Mouse (Mus musculus): ENCODE results near the gene Numb.

Numb gene

DNA sequence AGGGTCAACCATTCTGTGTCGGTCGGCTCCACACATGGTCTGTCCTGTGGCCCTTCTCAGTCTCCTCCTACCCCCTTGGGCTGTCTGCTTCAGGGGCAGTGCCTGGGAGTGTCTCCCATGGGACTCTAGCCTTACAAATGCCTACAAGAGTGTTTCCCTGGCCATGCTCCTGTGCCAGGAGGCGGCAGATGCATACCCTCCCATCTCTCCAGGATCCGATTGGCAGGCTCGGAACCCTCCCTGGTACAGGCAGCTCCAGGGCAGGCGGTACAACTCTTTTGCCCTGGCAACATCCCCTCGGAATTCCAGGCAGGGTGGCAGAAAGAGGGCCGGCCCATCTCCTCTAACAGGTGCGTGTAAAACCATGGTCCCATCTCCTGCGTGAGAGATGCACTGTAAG lies 139.1 kb downstream of the Numb start:
- no peak for DNase-seq (ENCODE audit: inconsistent ontology term)

DNA sequence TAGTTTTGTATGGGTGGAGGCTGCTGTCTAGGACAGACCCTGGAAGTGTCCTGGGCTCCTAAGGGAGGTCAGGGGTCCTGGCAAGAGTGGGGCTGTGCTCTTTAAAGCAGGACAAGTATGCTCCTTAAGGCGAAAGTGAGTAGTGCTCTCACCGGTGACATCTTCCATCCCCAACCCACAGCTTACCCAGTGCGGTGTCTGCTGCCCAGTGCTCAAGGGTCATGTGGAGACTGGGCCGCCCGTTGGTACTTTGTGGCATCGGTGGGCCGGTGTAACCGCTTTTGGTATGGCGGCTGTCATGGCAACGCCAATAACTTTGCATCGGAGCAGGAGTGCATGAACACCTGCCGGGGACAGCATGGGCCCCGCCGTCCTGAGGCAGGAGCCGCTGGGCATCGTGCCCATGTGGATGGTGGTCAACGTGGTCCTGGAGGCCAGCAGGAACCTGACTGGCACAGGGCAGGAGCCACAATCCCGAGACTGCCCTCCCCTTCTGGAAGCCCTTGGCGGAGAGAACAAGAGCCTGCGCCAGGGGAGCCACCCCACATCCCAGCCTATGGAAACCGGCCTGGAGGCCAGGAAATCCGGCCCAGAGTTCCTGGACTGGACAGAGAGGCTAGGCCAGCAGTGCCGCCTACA lies 140.0 kb downstream of the Numb start:
- DNase-seq (ENCODE audit: inconsistent ontology term): no peak

DNA sequence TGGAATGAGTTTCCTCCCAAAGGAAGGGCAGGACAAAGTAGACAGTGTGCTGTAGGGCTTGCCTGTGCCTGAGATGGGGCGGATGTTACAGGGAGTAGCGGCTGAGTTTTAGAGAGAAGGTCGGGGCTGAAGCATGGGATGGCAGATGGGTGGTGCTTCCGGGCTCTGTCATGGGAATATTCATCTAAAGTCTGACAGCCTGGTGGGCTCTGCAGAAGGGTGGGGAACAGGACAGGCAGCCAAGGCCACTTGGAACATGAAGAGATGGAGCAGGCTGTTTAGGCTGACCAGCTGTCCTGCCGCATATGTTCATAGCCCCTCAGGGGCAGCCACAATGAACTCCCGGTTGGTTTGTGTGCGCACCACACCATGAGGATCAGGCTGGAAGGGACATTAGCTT lies 140.5 kb downstream of the Numb start:
- DNase-seq (ENCODE audit: inconsistent ontology term): no peak

DNA sequence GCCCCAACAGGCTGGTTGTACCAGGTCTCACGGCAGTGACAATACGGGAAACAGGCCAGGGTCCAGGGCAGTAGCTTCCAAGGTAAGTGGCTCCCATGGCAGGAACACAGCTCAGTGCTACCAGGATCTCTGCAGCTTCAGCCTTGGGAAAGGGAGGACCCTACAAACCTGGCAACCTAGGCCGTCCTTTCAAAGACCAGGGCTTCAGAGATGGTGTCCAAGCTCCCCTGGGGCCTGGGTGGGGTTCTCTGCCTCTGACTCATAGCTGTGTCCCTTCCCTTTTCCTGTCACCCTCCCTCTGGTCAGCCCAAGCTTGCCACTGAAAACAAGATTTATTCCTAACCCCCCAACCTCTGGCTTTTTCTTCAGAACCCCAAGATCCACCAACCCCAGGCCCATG lies 141.6 kb downstream of the Numb start:
- no peak for DNase-seq (ENCODE audit: inconsistent ontology term)

DNA sequence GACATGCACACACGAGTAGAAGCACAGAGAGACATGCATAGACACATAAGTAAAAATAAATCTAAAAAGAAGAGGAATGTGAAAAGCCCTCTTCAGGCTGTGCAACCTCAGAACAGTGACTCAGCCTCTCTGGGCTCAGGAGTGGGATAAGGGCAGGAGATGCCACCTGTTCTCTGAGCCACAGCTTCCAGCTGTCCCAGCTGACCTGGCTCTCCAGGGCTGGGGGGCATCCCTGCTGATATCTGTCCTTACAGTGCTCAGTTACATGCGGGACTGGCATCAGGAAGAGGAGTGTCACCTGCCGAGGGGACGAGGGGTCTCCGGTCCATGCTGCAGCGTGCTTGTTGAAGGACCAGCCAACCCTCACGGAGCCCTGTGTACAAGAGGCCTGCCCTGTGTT lies 145.0 kb downstream of the Numb start:
- no peak for DNase-seq (ENCODE audit: inconsistent ontology term)

DNA sequence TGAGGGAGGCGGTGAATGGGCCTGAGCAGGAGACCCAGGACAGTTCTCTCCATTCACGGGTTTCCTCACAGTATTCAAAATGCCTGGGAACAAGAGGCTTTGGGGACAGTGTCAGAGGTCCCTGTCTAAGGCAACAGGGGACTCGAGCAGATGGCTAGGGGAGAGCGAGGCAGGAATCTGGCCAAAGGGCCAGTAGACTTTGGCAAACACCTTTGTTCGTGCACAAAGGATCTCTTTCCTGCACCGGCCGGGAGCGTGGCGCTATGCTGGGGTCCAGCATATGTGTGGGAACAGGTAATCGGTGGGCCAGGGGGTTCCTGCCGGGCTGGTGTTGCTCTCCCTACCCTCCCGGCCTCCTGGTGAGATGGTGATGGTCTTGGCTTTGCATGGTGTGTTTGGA lies 146.1 kb downstream of the Numb start:
- DNase-seq (ENCODE audit: inconsistent ontology term): no peak

DNA sequence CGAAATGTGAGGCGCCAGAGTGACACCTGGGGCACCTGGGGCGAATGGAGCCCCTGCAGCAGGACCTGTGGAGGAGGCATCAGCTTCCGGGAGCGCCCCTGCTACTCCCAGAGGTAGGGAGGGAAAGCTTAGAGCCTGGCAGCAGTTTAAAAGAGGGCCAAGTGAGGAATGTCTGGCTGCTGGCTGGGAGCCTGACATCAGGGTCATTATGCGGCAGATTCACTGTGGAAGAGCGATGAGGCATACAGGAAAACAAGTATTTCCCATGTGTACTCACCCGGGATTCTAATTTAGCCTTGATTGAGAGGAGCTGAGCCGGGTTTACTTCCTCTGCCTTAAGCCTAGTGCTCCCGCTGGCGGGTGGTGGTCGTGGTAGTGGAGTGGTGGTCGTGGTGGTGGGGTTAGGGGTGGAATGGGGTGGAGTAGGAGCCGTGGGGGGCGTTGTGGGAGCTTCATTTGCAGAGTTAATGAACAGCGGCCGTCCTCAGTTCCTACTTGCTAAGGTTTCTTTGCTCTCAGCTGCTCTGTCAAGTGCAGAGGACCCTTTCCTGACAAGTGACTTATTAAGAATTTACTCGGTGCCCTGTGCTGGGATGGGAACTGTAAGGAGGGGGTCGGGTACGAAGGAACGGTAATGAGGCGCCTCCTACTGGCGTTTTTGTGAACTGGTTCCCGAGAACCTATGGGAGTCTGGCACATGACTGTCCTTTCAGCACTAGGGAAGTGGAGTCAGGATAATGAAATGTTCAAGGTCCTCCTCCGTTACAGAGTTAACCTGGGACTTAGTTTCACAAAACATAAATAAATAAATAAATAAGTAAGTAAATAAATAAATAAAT lies 151.1 kb downstream of the Numb start:
- DNase-seq (ENCODE audit: inconsistent ontology term): peak; percentile 79

DNA sequence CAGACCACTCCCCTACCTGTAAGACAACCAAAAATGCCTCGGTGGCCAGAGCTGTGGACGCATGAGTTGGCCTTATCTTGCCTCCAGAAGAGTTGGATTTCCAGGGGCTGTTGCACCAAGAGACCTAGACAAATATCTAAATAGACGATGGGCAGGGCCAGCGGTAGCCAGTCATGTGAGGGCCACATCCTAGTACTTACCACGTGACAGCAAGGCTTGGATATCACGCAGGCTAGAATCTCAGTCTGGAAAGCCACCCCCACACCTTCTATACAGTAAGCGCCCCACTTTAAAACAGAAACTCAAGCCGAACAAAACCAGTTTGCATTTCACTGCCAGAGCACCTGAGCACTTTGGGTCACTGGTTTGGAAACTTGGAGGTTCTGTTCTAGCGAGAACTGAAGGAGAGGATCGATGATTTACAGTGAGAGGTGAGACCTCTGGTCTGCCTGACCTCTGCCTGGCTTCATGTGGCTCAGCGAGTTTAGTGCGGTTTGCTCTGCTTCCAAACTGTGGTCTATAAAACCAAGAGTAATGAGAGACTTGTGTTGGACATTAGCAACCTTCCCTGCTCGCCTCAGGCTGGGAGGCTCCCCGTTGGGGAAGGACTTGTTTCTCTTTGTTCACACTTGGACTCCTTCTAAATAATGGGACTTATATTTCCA lies 153.4 kb downstream of the Numb start:
- no peak for DNase-seq (ENCODE audit: inconsistent ontology term)

DNA sequence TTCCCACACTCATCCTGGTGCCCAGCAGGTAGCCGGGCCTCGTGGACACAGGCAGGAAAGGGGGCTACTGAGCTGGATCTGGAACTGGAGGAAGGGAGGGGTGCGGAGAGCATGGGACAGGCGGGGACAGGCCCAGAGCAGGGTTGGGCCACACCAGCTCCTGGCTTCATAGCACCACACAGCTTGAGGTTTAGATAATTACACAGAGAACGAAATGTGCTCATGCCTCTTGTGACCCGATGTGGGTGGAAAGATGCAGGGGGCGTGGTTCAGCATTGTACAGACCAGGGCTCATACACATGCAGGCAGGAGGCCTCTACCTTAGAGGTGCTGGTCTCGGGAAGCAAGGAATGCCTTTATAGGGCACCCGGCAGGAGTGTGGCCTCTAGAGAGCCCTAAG lies 153.9 kb downstream of the Numb start:
- DNase-seq (ENCODE audit: inconsistent ontology term): peak; percentile 11

DNA sequence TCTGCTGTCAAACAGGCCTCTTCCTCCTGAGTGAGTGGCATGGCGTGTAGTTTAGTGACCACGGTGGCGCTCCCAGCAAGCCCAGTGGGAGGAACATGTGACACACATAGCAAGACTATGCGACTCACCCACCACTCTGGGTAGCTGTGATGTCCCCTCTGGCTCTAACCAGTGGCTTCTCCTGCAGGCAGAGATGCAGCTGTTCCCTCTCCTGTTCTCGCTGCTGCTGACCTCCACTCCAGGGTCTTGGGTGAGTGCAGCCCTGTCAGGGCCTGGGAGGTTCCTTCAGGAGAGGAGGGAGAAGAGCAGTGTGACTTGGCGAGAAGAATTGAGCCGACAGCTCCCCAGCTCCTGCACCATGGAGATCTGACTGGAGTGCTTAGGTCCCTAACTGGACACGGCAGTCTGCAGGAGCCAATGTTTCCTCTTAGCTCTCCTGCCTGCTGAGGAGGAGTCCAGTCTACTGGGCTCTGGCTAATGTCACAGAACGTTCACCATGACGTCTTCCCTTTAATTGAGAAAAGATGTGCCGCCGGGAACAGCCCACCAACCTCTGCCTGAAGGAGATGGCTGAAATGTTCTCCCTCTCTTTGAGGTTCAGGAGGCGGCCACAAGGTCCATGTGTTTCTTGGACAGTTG lies 155.7 kb downstream of the Numb start:
- no peak for DNase-seq (ENCODE audit: inconsistent ontology term)

DNA sequence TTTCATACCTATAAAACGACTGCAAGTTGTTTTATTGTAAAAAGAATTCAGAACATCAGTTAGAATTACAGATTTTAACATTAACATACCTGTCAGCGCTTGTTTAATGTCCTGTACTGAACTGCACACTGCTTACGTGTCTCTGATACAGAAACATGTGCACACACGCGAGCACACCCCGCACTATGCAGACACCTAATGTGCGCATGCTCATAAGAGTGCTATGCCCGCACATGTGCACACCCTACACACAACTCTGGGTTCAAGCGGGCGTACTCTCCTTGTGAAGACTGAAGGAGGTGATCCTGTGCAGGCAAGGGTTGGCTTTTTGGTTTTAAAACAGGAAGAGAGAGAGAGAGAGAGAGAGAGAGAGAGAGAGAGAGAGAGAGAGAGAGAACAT lies 157.2 kb downstream of the Numb start:
- no peak for DNase-seq (ENCODE audit: inconsistent ontology term)

DNA sequence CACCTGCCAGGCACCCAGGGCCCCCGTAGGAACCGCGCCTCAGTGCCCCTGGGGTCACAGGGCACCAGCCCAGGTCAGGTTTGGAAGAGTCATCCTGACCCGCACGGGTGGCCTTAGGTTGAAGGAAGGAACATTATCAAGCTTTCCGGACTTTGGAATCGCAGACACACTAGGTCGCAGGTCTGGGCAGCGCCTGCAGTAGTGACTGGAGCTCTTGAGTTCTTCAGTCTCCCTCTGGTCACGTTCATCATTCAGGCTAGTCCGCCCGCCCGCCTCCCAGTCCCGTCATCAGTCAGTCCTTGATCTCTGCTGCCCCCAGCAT lies 157.7 kb downstream of the Numb start:
- no peak for DNase-seq (ENCODE audit: inconsistent ontology term)

DNA sequence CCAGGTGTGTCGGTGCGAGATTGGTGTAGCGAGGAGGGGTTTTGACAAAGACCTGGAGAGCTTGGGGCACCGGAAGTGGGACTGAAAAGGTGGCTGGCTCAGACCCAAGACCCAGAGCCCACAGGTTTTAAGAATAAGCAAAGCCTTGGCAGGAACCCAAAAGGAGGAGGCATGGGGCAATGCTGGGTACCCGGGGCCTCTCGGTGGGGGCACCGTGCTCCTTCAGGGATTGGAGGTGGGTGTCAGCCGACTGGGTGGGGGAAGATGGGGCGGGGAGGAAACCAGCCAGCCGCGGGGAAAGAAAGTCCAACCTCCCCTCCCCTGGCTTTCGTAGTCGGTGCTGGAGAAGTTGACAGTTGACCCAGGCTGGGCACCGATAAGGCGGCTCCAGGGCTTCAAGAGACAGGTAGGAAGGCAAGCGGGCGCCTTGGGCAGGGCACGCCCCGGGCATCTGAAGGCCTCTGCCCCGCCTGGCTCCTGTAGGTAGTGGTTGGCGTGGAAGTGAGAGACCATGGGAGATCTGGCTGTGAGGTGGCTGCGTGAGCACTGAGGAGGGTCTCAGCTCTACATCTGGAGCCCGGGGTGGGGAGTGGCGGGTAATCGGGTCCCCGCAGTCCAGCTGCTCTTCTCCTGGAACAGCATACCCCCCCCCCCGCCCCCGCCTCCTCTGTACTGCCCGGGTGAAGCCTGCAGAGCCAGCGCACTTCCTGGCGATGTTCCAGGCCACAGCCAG lies 158.3 kb downstream of the Numb start, which contains the start of gene Papln:
Papln (plus strand) TSS at position 324 of the 733 bp plus-strand sequence.
- peak; percentile 13 for DNase-seq (ENCODE audit: inconsistent ontology term)

DNA sequence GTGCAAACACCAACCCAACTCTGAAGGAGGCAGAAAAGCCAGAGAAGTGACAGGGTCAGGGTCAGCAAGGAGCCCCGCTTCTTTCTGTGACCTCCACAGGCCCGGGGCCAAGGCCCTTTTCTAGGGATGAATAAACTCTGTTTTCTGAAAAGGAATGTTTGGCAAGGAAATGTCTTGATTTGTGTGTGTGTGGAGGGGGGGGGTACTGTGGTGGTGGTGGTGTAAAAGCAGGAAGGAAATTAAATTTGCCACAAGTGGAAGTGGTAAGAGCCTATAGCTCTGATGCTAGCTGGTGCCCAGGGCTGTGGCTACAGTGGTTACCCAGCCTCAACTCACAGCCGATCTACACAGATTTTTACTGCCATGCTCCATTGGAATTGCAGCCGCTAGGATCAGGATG lies 159.0 kb downstream of the Numb start:
- DNase-seq (ENCODE audit: inconsistent ontology term): peak; percentile 24

DNA sequence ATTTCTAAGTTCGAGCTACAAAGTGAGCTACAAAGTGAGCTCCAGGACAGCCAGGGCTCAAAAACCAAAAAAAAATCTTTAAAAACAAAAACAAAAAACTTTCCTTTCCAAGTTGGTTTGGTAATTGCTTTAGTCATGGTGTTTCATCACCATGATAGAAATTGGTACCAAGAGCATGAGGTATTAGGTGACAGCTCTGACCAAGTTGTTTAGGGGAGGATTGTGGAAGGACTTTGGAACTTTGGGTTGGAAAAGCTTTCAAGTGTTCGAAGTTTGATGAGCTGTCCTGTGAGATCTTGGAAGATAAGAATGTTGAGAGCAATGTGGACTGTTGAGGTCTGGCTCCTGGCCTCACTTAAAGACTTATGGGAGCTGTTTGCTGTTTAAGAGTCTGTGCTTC lies 161.5 kb downstream of the Numb start:
- DNase-seq (ENCODE audit: inconsistent ontology term): no peak

DNA sequence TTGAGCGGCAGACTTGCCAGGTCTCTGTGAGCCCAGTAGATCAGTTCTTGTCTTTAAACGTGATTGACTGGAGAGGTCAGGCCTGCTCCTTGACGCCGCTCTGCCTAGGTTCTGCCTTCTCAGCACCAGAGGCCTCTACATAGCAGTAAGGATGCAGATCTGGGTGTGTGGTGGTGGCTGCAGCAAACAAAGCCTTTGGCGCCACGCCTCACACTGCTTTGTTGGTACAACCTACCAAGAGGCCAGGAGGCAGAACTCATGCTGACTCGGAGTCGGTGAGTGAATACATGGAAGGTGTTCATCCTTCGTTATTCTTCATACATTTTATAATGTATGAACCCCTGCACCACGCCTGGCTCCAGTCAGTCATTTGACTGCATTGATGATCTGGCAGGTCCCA lies 163.0 kb downstream of the Numb start:
- no peak for DNase-seq (ENCODE audit: inconsistent ontology term)

DNA sequence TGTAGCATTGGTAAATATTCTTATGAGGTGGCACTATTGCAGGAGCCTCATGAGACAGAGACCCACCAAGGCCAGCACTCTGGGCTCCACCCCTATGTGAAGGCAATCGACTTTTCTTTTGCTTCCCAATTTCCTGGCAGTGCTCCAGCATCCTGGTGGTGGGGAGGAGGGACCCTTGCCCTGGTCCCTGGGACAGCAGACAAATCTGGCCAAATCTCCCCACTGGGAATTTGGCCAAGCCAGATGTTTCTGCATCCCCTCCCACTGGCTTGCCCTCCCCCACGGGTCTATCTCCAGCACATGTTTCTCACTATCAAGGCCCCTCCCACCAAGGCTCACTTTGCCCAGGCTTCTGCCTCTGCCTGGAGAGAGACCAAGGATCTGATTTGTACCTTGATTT lies 169.2 kb downstream of the Numb start:
- no peak for DNase-seq (ENCODE audit: inconsistent ontology term)

DNA sequence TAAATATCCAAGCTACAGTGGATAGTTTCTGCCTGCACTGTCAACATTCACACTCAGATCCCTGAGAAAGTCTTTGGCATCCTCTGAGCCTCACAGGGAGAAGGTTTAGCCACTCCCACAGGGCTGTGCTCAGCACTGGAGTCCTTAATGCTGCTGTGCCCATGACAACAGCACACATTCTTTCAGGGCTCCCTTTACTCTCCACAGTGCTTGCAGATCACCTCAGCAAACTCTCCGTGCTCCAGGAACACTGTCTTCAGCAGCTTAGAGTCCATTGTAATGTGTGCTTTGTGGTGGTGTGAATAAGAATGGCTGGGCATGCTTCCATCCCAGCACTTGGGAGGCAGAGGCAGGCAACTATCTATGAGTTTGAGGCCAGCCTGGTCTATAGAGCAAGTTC lies 172.5 kb downstream of the Numb start:
- no peak for DNase-seq (ENCODE audit: inconsistent ontology term)
